Mouse (Mus musculus) T-helper 17 cell (primary cell): ENCODE measurements around the gene Fbxo31.

Experiments used
- in situ Hi-C, 2 experiments: fragments of 300-600 bp; cut with MboI, MseI; formaldehyde crosslinking; loops; 1 replicate in 1 of 2; 2 replicates in 1 of 2; pipeline ENCODE4 v1.15.1; 2025; ENCODE audit warnings: high pct_unique_total_duplicates in 2 of 2

Gene Fbxo31

DNA sequence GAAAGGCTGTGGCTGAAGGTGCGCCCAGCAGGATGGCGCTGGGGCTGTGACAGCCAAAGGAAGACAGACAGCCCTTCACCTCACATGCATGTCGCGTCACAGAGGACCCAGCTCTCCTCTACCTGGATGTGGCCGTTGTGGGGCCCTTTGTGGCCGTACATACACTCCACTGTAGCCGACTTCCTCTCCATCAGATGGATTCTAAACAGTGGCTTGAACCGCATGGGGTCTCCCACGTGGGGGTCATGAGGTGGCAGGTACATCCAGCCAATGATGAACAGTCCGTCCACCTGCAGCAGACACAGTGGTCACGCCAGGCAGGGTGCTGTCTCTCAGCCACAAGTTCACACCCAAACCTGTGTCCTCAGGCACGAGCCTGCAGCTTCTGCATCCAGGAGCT lies 18.8 kb downstream of the Fbxo31 start:
- in situ Hi-C loops: no loop called here

DNA sequence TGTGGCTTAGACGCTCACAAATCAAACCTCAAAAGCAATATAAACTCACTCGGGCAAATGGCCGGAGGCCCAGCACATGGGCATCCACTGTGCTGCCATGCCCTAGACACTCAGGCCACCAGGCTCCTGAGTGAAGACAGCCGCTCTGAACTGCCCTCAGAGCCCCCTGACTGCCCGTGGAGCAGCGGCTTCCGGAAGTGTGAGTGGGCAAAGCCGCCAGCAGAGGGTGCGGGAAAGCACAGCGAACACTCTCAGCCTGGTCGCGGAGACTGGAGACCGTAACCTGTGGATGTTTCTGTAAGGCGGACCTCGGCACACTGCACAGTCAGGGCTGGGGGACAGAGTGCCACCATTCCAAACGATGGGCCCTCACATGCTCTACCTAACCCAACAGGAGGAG lies 20.1 kb downstream of the Fbxo31 start:
- in situ Hi-C loops: no loop called here

DNA sequence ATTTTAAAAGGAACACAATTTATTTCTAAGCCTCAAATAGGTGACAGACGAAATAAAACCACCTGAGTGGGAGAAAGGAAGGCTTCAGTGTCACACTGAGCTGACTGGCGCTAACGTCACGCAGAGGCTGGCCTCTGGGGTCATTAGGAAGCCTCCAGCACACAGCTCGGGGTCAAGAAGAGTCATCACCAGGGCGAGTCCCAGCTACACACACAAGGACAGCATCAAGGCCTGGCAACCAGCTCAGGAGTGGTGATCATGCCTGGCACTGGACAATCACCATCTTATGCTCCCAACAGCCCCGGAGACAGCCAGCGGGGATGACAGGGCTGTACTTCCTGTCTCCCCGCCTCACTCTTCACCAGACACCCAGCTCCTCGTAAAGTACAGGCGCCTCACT lies 20.9 kb downstream of the Fbxo31 start:
- in situ Hi-C loops: no loop called here

DNA sequence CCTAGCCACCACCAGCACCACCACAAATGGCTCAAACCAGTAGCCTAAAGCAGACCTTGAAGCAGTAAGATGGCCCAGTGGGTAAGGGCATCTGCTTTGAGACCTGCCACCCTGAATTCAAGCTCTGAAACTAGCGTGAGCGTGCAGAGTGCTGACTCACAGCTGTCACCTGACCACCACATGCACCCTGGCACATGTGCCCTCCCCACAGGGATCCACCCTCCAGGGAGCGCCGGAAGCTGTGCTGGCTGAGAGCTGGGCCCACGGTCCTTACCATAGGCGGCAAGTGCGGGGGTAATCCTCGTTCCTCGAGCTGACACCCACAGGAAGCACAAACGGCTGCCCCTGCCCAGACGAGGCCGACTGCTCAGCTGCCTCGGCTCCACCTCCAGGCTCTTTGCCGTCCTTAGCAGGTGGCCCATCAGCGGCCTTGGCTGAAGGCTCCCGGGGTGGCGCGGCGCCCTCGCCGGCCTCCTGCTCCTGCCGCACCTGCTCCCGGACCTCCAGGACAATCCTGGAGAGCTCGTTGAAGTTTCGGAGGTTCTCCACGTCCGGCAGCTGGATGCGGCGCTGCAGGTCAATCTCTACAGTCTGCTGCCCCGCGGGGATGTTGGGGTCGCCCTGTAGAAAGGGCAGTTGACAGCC lies 24.7 kb downstream of the Fbxo31 start:
- in situ Hi-C loops: loop anchor here in 1 of 2 experiments (5.0 kb wide), 1 partner anchor 38 kb away; the partner anchor contains the start of gene Map1lc3b

GRCm38 (mm10) chr8:121552506-121552905 lies 26.1 kb downstream of the Fbxo31 start:
- in situ Hi-C loops: loop anchor here in 1 of 2 experiments (5.0 kb wide), 1 partner anchor 40 kb away; the partner anchor contains the start of gene Map1lc3b

DNA sequence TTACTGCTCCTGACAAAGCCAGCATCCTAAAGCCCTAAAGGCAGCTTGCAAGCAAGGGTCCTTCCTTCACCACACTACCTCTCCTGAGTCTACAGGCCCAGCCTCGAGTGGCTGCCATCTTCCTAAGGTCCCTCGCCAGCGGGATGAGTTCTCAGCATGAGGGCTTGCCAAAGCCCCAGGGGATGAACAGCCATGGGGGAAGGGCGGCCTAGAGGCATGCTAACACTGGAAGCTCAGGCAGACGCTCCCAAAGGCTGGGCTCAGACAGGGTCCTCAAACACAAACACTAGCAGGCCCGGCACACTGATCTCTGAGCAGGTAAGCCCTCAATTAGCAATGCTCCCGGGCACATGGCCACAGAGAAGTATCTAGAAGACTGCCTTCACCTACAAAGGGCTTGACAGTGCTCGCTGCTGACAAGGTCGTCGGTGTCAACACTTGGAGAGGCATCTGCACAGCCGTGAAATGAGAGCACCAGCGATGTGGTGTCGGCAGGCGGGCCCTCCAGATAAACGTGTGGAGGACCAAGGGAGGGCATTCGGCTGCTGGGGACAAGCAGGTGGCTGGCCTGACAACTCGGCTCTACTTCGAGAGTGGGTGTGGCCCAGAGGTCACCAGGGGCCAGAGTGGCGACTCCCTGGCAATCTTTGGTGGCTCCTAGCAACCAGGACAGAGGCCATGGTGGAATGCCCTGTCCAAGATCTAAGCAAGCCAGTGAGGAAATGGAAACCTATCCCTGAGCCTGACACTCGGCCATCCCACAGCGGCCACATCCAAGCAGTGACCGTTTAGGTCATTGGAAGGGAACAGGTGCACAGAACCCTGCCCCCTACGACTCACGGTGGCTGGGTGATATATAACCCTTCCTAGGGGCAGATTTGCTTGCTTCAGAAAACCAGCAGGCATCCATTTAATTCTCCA lies 27.3 kb downstream of the Fbxo31 start:
- in situ Hi-C loops: loop anchor here in 1 of 2 experiments (5.0 kb wide), 1 partner anchor 41 kb away; the partner anchor contains the start of gene Map1lc3b

DNA sequence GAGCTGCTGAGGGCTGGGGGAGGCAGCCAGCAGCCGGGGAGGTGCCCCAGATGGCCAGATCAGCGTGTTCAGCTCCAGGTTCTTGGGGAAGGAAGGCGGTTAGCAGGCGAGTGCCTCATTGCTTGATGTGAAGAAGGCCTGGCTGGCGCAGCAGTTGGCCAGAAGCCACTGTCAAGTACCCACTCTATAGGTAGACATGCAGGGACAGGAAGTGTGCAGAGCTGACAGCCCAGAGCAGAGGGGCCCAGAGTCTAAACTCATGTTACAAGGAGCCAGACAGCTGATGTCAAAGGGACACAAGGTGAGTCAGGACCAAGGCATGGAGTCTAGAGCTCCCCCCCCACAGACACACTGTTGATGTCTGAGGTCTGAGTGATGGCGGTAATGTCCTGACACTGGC lies 28.6 kb downstream of the Fbxo31 start:
- in situ Hi-C loops: loop anchor here in 1 of 2 experiments (5.0 kb wide), 1 partner anchor 42 kb away; the partner anchor contains the start of gene Map1lc3b

DNA sequence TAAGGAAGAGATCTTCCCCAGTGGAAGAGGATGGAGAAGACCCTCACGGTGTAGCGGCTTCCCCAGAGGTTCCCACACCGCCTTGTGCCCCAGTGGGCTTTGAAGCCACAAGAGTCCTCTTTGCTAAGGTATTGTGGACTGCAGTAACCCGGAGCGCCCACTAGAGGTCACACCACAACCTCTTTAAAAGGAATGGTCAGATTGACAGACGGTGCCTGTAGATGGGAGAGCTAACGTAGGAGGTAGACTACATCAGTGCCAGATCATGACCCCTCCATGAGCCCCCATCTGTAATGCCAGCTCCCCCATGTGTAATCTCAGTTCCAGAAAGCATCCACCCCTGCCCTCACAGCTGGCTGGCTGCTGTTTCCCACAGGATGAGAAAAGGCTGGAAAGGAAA lies 31.5 kb downstream of the Fbxo31 start:
- in situ Hi-C loops: no loop called here

- in situ Hi-C loops: loop anchor here in 1 of 2 experiments (5.0 kb wide), 2 partner anchors 62 to 122 kb away; no protein-coding TSS in a partner anchor
Measured at GRCm38 (mm10) chr8:121544936-121545335, 33.7 kb downstream of the Fbxo31 start.

- in situ Hi-C loops: loop anchor here in 1 of 2 experiments (5.0 kb wide), 2 partner anchors 63 to 123 kb away; no protein-coding TSS in a partner anchor
Measured at GRCm38 (mm10) chr8:121544276-121544785, 34.3 kb downstream of the Fbxo31 start, which contains the start of gene 1700018B08Rik. TSS of gene 1700018B08Rik (minus strand) at chr8:121544320.

- in situ Hi-C loops: loop anchor here in 1 of 2 experiments (5.0 kb wide), 2 partner anchors 64 to 124 kb away; no protein-coding TSS in a partner anchor
Measured at GRCm38 (mm10) chr8:121542901-121543300, 35.7 kb downstream of the Fbxo31 start.

- in situ Hi-C loops: loop anchor here in 1 of 2 experiments (5.0 kb wide), 2 partner anchors 65 to 125 kb away; no protein-coding TSS in a partner anchor
Measured at GRCm38 (mm10) chr8:121541862-121542261, 36.7 kb downstream of the Fbxo31 start.

DNA sequence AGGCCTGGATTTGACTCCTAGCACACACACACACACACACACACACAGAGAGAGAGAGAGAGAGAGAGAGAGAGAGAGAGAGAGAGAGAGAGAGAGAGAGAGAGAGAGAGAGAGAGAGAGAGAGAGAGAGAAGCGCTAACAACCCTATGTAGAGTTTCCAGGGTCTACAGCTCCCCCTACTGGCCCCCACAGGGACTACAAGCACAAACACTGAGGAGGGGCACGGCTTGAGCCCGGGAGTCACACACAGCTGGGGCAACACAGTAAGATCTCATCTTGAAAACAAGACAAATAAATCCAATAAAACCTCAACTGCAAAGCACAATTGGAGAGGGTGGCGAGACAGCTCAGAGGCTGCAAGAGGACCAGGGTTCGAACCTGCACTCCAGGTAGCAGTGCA lies 46.2 kb downstream of the Fbxo31 start:
- in situ Hi-C loops: loop anchor here in 1 of 2 experiments (5.0 kb wide), 1 partner anchor 95 kb away; no protein-coding TSS in a partner anchor

DNA sequence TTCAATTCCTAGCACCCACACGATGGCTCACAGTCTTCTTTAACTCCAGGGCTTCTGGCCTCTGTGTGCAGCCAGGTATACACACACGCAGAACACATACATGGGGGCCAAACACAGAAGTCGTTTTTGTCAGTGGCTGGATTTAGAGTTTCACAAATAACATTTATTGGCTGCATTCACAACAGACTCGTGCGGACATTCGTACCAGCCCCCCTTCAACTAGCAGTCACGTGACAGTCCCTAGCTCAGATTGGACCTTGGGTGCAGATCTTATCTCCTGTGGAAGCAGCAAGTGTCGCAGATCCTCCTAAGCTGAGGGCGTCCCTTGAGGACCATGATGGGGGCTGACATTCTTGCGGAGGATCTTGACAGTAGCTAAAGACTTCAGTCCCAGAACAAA lies 48.0 kb downstream of the Fbxo31 start:
- in situ Hi-C loops: loop anchor here in 1 of 2 experiments (5.0 kb wide), 1 partner anchor 93 kb away; no protein-coding TSS in a partner anchor

- in situ Hi-C loops: no loop called here
Measured at GRCm38 (mm10) chr8:121528790-121529189, 49.8 kb downstream of the Fbxo31 start.

GRCm38 (mm10) chr8:121527751-121528150 lies 50.9 kb downstream of the Fbxo31 start:
- in situ Hi-C loops: no loop called here

DNA sequence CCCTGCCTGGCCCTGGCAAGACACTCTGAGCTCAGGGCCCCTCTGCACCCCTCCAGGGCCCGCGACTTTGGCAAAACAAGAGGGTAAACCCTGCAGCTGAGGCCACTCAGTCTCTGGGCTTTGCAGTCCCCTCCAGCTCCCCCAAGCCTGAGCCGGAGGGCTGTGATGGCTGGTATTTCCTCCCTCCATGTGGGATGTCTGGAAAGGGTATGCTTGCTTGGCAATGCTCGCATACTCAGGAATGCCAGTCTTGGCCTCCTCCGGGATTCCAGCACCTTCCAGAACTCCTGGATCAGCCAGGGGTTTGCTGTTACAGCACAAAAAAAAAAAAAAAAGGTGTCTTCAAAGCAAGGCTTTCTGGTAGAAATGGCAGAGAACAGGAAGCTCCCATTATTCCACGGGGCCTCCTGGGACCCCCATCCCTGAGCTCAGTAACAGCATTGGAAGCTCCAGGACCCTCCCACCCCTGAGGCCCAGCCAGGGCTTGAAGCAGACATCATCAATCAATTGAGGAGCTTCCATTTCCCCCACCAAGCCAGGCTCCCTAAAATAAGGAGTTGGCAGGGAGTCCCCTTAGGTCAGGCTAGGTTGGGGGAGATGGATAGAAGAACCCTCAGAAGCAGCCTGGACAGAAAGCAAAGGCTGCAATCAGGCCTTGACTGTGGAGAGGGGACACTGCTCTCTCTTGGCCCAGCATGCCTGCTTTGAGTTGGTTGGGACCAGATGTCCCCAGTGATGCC lies 51.6 kb downstream of the Fbxo31 start:
- in situ Hi-C loops: no loop called here

GRCm38 (mm10) chr8:121525111-121525818 lies 53.3 kb downstream of the Fbxo31 start:
- in situ Hi-C loops: no loop called here

DNA sequence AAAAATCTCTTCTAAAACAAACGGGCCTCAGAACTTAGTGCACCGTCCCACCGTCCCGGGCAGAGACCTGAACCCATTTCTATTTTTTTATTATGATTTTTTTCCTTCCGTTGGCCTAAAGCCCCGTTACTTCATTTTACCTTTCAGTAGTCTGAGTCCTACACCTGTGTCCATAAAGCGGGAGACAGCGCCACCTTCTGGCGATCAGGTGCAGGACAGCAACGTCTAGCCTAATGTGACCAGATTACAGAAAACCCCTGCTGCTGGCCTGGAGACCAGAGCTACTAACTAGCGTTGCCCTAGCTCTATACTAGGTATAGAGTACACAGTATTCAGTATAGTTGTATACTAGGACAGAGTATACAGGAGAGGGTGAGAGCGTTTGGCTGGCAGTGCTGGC lies 65.2 kb downstream of the Fbxo31 start:
- in situ Hi-C loops: loop anchor here (5.0 kb wide), 1 partner anchor 411 kb away; no protein-coding TSS in a partner anchor

DNA sequence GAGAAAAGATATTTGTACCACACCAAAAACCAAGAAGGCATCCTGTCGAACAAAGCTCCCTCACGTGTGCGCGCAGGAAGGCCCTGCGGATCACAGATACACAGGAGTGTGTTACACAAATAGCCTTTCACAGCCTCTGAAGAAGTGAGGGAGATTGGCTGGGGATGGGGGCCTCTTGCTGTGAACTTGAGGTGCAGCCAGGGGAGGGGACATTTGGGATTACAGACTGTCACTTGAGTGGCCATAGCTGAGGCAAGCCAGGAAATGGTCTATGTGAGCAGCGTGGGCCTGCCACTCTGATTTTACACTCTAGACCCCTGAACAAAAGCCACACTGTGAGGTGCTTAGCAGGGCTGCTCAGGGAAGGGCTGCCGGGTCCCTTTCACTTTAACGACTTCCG lies 66.9 kb downstream of the Fbxo31 start:
- in situ Hi-C loops: loop anchor here (5.0 kb wide), 1 partner anchor 409 kb away; no protein-coding TSS in a partner anchor
